Mouse (Mus musculus): ENCODE data around the gene AI413582.

DNA sequence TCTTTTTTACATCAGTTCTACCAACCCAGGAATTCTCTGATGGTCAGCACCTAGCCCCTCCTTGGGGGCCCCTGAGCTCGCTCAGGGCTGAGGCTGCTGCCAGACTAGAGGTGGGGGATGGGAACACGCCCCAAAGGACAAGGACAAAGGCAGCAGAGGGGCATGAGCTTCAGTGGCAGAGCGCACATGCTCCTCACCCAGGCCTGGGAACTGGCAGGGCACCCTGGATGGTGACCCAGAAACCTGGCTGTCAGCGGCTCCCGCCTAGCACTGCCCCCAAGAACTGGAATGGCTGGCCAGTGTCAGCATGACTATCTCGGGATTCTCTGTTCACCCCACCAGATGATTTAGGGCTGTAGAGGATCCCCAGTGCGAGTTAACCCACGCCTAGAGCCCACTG is 16.3 kb downstream of the AI413582 start:
- TF ChIP-seq BHLHE40 (IDR thresholded peaks at IDR 0.05; ENCODE audit: low read depth, low read length) (no peak), MXI1 (IDR thresholded peaks at IDR 0.05; ENCODE audit: low read depth, low read length) (no peak), EP300 (IDR thresholded peaks at IDR 0.05; ENCODE audit: low read length) (no peak), POLR2A (IDR thresholded peaks at IDR 0.05; ENCODE audit: low read depth, low read length) (no peak), TBP (conservative IDR thresholded peaks at IDR 0.05; ENCODE audit: low read depth, low read length) (no peak), NRF1 (IDR thresholded peaks at IDR 0.05; ENCODE audit: low read depth, low read length) (no peak), ZKSCAN1 (IDR thresholded peaks at IDR 0.05; ENCODE audit: borderline replicate concordance, low read depth, low read length) (no peak), NELFE (IDR thresholded peaks at IDR 0.05; ENCODE audit: low read depth, low read length) (no peak)
